Mouse (Mus musculus) kidney, postnatal 4 days (tissue): Measurements from ENCODE around the gene Tmem56.

Experiments used
- DNase-seq, 2 experiments: peaks; one replicate each; pipeline ENCODE4 v3.0.0; 2021; ENCODE audit warnings: mixed read lengths in 2 of 2

The Tmem56 gene

GRCm38 (mm10) chr3:121224763-121225162, 58.1 kb downstream of the Tmem56 start:
- DNase-seq, result no peak

GRCm38 (mm10) chr3:121224185-121224584, 58.7 kb downstream of the Tmem56 start:
- no peak for DNase-seq

- no peak for DNase-seq
These were observed 60.9 kb downstream of the Tmem56 start for GRCm38 (mm10) chr3:121221987-121222386.

- DNase-seq, result no peak
These were observed 65.9 kb downstream of the Tmem56 start for GRCm38 (mm10) chr3:121217011-121217410.

- DNase-seq, result no peak
These were observed 69.4 kb downstream of the Tmem56 start for GRCm38 (mm10) chr3:121213501-121213900.

- no peak for DNase-seq
These were observed 70.7 kb downstream of the Tmem56 start for GRCm38 (mm10) chr3:121212156-121212555.

GRCm38 (mm10) chr3:121208994-121209393, 73.9 kb downstream of the Tmem56 start:
- no peak for DNase-seq

- DNase-seq, result no peak
These were observed 76.6 kb downstream of the Tmem56 start for GRCm38 (mm10) chr3:121206202-121206882.

GRCm38 (mm10) chr3:121202638-121203037, 80.3 kb downstream of the Tmem56 start:
- DNase-seq, result no peak

GRCm38 (mm10) chr3:121201012-121201747, 81.7 kb downstream of the Tmem56 start:
- DNase-seq, result no peak

- DNase-seq, result no peak
These were observed 93.7 kb downstream of the Tmem56 start for GRCm38 (mm10) chr3:121189199-121189598.

- no peak for DNase-seq
These were observed 95.4 kb downstream of the Tmem56 start for GRCm38 (mm10) chr3:121187510-121187909.

- no peak for DNase-seq
These were observed 96.0 kb downstream of the Tmem56 start for GRCm38 (mm10) chr3:121186925-121187324.

- no peak for DNase-seq
These were observed 97.7 kb downstream of the Tmem56 start for GRCm38 (mm10) chr3:121185197-121185596.

GRCm38 (mm10) chr3:121176011-121176410, 106.9 kb downstream of the Tmem56 start:
- no peak for DNase-seq

- no peak for DNase-seq
These were observed 108.5 kb downstream of the Tmem56 start for GRCm38 (mm10) chr3:121174248-121174945.

- DNase-seq, result no peak
These were observed 110.2 kb downstream of the Tmem56 start for GRCm38 (mm10) chr3:121172718-121173117.

- DNase-seq, result no peak
These were observed 111.0 kb downstream of the Tmem56 start for GRCm38 (mm10) chr3:121171872-121172265.

- peak; percentile 92 to 95 for DNase-seq
These were observed 111.5 kb downstream of the Tmem56 start, which contains the start of gene Rwdd3 for GRCm38 (mm10) chr3:121171243-121171871. Rwdd3 (minus strand) TSS chr3:121171695.

GRCm38 (mm10) chr3:121170631-121171030, 112.3 kb downstream of the Tmem56 start:
- DNase-seq, result no peak

GRCm38 (mm10) chr3:121169092-121169942, 113.6 kb downstream of the Tmem56 start:
- DNase-seq, result no peak

- no peak for DNase-seq
These were observed 114.3 kb downstream of the Tmem56 start for GRCm38 (mm10) chr3:121168581-121168980.
